16 mouse cellular contexts compared by ENCODE assay signal in genomic region chr1:105965189-105965588, GRCm38 (mm10). TPM values are rescaled to one million over a fixed set of nuclear protein-coding genes. Genes with fewer than 3 reads are reported as not detected.
DNase-seq lines count a peak whose midpoint lies in the region; ATAC-seq and TF ChIP-seq lines count a peak whose summit lies in the region.
"Had no signal": no experiment of that assay in that cellular context is flagged by ENCODE, and none has a peak within 500 bp of the region (broad histone marks: within the 10 kb centered on the region; RNA-seq: fewer than 3 reads in every experiment).

No protein-coding gene starts in this region.

- no peak overlapping the region for H3K4me2 ChIP-seq in liver, embryonic 11.5 days
- no peak overlapping the region for H3K4me2 ChIP-seq in lung, embryonic 14.5 days
- H3K4me2 ChIP-seq in forebrain, postnatal 0 days (ENCODE audit: low read depth), result no peak overlapping the region
- H3K4me2 ChIP-seq: limb, embryonic 12.5 days; midbrain, embryonic 12.5 days had no signal

- H3K36me3 ChIP-seq in liver, adult 2 months (ENCODE audit: control insufficient read depth, insufficient read depth, low read length), result no peaks in the 10 kb centered on the region
- no peaks in the 10 kb centered on the region for H3K36me3 ChIP-seq in liver, embryonic 11.5 days (ENCODE audit: control insufficient read depth, insufficient read depth, low read length)
- no peaks in the 10 kb centered on the region for H3K36me3 ChIP-seq in lung, embryonic 14.5 days (ENCODE audit: insufficient read depth)
- no peaks in the 10 kb centered on the region for H3K36me3 ChIP-seq in forebrain, postnatal 0 days (ENCODE audit: insufficient read depth)
- H3K36me3 ChIP-seq: limb, embryonic 12.5 days; midbrain, embryonic 12.5 days had no signal

- 49% methylated on average over 5 of the region's 5 CpGs for WGBS in liver, adult 2 months
- WGBS in liver, embryonic 11.5 days, result 66% methylated on average over 5 of the region's 5 CpGs
- WGBS in lung, embryonic 14.5 days, result 77% methylated on average over 5 of the region's 5 CpGs
- WGBS in forebrain, postnatal 0 days, result 84% methylated on average over 5 of the region's 5 CpGs

- TF ChIP-seq POLR2A in liver, adult 2 months (IDR thresholded peaks at IDR 0.05; ENCODE audit: extremely low read depth, insufficient read depth, low read length), result no peak

- no peaks in the 10 kb centered on the region for H3K9me3 ChIP-seq in liver, embryonic 11.5 days (ENCODE audit: control insufficient read depth, low read length)
- no peaks in the 10 kb centered on the region for H3K9me3 ChIP-seq in lung, embryonic 14.5 days (ENCODE audit: low read depth, low read length)
- no peaks in the 10 kb centered on the region for H3K9me3 ChIP-seq in forebrain, postnatal 0 days (ENCODE audit: low read length)
- H3K9me3 ChIP-seq: limb, embryonic 12.5 days; midbrain, embryonic 12.5 days had no signal

- H3K27ac ChIP-seq in liver, adult 2 months (replicated peaks; ENCODE audit: insufficient read depth, low read depth, low read length), result no peak overlapping the region
- no peak overlapping the region for H3K27ac ChIP-seq in liver, embryonic 11.5 days (ENCODE audit: low read depth, low read length)
- peak overlapping the region; percentile 61 for H3K27ac ChIP-seq in brown adipose tissue, adult 24 weeks (replicated peaks; ENCODE audit: low read depth, low read length)
- H3K27ac ChIP-seq in lung, embryonic 14.5 days (ENCODE audit: low read depth), result no peak overlapping the region
- H3K27ac ChIP-seq in forebrain, postnatal 0 days (ENCODE audit: low read depth, low read length), result no peak overlapping the region
- H3K27ac ChIP-seq: limb, embryonic 12.5 days; midbrain, embryonic 12.5 days had no signal

- no peak overlapping the region for H3K4me3 ChIP-seq in liver, adult 2 months (ENCODE audit: insufficient read depth, low read depth, low read length)
- no peak overlapping the region for H3K4me3 ChIP-seq in liver, embryonic 11.5 days (ENCODE audit: low read depth, low read length)
- H3K4me3 ChIP-seq in brown adipose tissue, adult 24 weeks (ENCODE audit: insufficient read depth, low read depth, low read length), result no peak overlapping the region
- H3K4me3 ChIP-seq in lung, embryonic 14.5 days (ENCODE audit: low read depth, low read length), result no peak overlapping the region
- H3K4me3 ChIP-seq in forebrain, postnatal 0 days (ENCODE audit: low read depth, low read length), result no peak overlapping the region
- H3K4me3 ChIP-seq: limb, embryonic 12.5 days; midbrain, embryonic 12.5 days had no signal

- H3K27me3 ChIP-seq in liver, adult 2 months (ENCODE audit: control insufficient read depth, insufficient read depth, low read length), result no peaks in the 10 kb centered on the region
- H3K27me3 ChIP-seq in liver, embryonic 11.5 days (replicated peaks; ENCODE audit: control insufficient read depth, insufficient read depth, low read length), result no peaks in the 10 kb centered on the region
- no peaks in the 10 kb centered on the region for H3K27me3 ChIP-seq in lung, embryonic 14.5 days (ENCODE audit: insufficient read depth, low read length)
- no peaks in the 10 kb centered on the region for H3K27me3 ChIP-seq in forebrain, postnatal 0 days (ENCODE audit: insufficient read depth, low read length)
- H3K27me3 ChIP-seq: limb, embryonic 12.5 days; midbrain, embryonic 12.5 days had no signal

- TF ChIP-seq CTCF in liver, adult 2 months (IDR thresholded peaks at IDR 0.05; ENCODE audit: low read depth, low read length), result no peak
- TF ChIP-seq CTCF in lung, embryonic 14.5 days (IDR thresholded peaks at IDR 0.05; ENCODE audit: low read depth), result no peak
- TF ChIP-seq CTCF in forebrain, postnatal 0 days (IDR thresholded peaks at IDR 0.05; ENCODE audit: low read depth), result no peak

- no peaks in the 10 kb centered on the region for H3K79me2 ChIP-seq in liver, adult 2 months (ENCODE audit: control insufficient read depth, insufficient read depth, low read length)

- 0 out of 2 replicates have a peak, but pooled peaks cover 3% of the 10 kb centered on the region for H3K4me1 ChIP-seq in liver, adult 2 months (ENCODE audit: control insufficient read depth, insufficient read depth, low read length)
- no peaks in the 10 kb centered on the region for H3K4me1 ChIP-seq in liver, embryonic 11.5 days (replicated peaks; ENCODE audit: control insufficient read depth, insufficient read depth, low read length)
- H3K4me1 ChIP-seq in brown adipose tissue, adult 24 weeks (ENCODE audit: control insufficient read depth, insufficient read depth, insufficient read length, low read length), result peaks cover 6% of the 10 kb centered on the region
- H3K4me1 ChIP-seq in lung, embryonic 14.5 days (ENCODE audit: insufficient read depth), result no peaks in the 10 kb centered on the region
- H3K4me1 ChIP-seq in forebrain, postnatal 0 days (ENCODE audit: insufficient read depth), result no peaks in the 10 kb centered on the region
- H3K4me1 ChIP-seq: limb, embryonic 12.5 days; midbrain, embryonic 12.5 days had no signal

- peak; percentile 55 for DNase-seq in liver, adult 2 months (ENCODE audit: extremely low read depth, low read depth, low spot score)
- DNase-seq in liver, embryonic 11.5 days (ENCODE audit: low spot score), result no peak
- peak; percentile 21 for DNase-seq in lung, embryonic 14.5 days
- DNase-seq in monocyte, adult 2 months (ENCODE audit: low read depth in 1 of 2, low spot score in 2 of 2), result peak; percentile 33
- no peak for DNase-seq in forebrain, postnatal 0 days
- no peak for DNase-seq in embryo, embryonic 10.5 days (ENCODE audit: low spot score)
- no peak for DNase-seq in layer of hippocampus, adult 8-10 months (ENCODE audit: low spot score in 2 of 2)
- DNase-seq: cerebellum, postnatal 14 days; heart, postnatal 36 days; kidney, postnatal 10 days; retina, postnatal 1 day; thymus, adult 2 months had no signal

- H3K9ac ChIP-seq in liver, adult 2 months (ENCODE audit: low read depth, low read length), result no peak overlapping the region
- H3K9ac ChIP-seq in liver, embryonic 11.5 days (ENCODE audit: low read depth, low read length), result no peak overlapping the region
- H3K9ac ChIP-seq in lung, embryonic 14.5 days, result no peak overlapping the region
- H3K9ac ChIP-seq in forebrain, postnatal 0 days, result no peak overlapping the region
- H3K9ac ChIP-seq: limb, embryonic 12.5 days; midbrain, embryonic 12.5 days had no signal

- ATAC-seq in liver, embryonic 11.5 days (replicated peaks; ENCODE audit: low FRiP score), result no peak
- 0 out of 2 replicates have a peak, but pooled peaks have one; percentile 21 for ATAC-seq in lung, embryonic 14.5 days (ENCODE audit: insufficient read depth)
- no peak for ATAC-seq in forebrain, postnatal 0 days
- ATAC-seq: inflammation-experienced regulatory T-cells, adult 6 months had no signal

RNA-seq across cellular contexts. Expression of gene Zcchc2, which starts 25.0 kb away (rescaled TPM):
- 12.2 and 16.2 TPM in 2 replicates for total RNA-seq in liver, adult 2 months (2014; rRNA removed)
- polyA plus RNA-seq in liver, adult 2 months (2012; rRNA removed), result 12.6 and 15.3 TPM in 2 replicates
- polyA plus RNA-seq in liver, embryonic 11.5 days (2014; fragmentation: Nextera tagmentation; extraction: Ambion mirVana), result 3.4 and 3.9 TPM in 2 replicates
- polyA plus RNA-seq in brown adipose tissue, adult 24 weeks (2012; ENCODE audit: insufficient read depth, insufficient read length, missing spikeins), result 10.2 and 12.1 TPM in 2 replicates
- polyA plus RNA-seq in lung, embryonic 14.5 days (2014; fragmentation: Nextera tagmentation; extraction: Ambion mirVana), result 3.1 and 3.2 TPM in 2 replicates
- total RNA-seq in forebrain, postnatal 0 days (2014; rRNA removed), result 11.8 and 14.2 TPM in 2 replicates
- 1.4 and 2.0 TPM in 2 replicates for polyA plus RNA-seq in forebrain, postnatal 0 days (2015; fragmentation: Nextera tagmentation; extraction: Ambion mirVana)
- 10 to 100 TPM; 20.6 to 25.6 (median 23.3) TPM for total RNA-seq in layer of hippocampus, adult 8-10 months (2022)

Comparison
In these comparisons a context has a peak if more than half of its experiments do, and no peak if none do; other contexts are left out.
1. DNase-seq: peak in liver, adult 2 months (single experiment), lung, embryonic 14.5 days (single experiment) and monocyte, adult 2 months (2 of 2); none in liver, embryonic 11.5 days (single experiment), forebrain, postnatal 0 days (single experiment), embryo, embryonic 10.5 days (single experiment) and layer of hippocampus, adult 8-10 months (0 of 2).